Mouse (Mus musculus): ENCODE results near the gene Fam69a.
A peak's percentile ranks its signal among the peaks of the same experiment; 100 is the strongest.
"Not testable (repeated sequence)": the region's sequence is repeated elsewhere in the genome, so short reads cannot be mapped to it uniquely, and the experiment has no call there.

Gene Fam69a

DNA sequence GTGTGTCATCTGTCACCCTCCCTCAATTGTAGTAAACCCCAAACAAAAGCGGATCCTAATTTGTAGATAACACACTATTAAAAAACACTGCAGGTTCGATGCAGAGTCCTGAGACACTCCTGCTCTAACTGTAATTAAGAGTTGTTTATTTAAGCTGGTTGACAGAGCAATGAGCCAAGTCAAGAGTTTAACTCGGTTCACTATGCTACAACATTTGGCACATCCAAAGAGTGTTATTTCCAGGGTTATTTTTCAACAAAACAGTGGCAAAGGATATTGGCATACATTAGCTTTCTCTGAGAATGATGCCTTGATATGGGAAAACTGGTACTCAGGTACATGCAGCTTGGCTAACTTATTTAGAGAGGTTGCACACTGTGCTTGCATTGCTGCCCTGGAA, 4.9 kb downstream of the Fam69a start:
- DNase-seq (ENCODE audit: low read depth, low spot score): no peak

DNA sequence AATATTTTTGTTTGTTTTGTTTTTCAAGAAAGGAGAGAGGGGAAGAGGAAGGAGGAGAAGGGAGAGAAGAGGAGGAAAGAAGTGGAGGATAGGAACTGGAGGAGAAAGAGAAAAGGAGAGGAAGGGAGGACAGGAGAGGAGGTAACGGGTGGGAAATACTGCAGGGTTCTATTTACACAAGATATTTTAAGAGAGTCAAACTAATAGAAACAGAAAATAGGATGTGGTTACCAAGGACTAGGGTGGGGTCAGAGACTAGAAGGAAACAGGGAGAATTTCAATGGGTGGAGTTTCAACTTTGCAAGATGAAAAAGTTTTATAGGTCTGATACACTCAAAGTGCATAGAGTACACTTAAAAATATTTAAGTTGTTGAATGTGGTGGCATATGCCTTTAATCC, 7.0 kb downstream of the Fam69a start:
- DNase-seq (ENCODE audit: low read depth, low spot score): no peak

DNA sequence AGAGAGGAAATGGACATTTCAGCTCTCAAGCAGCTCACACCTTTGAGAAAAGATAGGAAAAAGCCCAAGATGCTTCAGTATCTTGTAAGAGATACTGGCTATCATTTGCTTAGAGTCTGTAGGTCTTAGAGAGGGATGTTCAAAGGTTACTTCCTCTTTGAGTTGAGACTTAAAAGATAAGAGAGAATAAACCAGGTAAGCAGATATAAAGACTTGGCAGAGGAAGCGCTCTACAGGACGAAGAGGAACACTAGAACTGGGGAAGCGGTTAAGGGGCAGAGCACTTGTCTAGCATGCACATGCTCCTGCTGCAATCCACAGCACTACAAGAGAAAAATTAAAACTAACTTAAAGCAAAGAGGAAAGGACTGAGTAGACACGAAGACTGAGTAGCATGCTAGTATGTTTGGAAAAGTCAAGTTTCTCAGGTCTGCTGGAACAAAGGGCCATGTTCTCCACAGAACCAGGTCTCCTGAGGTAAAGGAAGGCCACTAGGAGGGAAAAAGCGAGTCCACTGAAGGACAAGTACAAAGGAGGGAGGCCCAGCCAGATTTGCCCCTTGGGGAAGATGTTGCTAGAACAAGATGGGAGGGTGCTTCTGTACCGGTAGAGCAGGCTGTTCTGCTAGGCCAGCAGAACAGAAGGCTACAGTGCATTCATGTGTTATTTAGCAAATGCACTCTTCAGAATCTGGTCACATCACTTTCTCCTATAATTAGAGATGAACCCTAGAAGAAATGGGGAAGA, 8.4 kb downstream of the Fam69a start:
- no peak for DNase-seq (ENCODE audit: low read depth, low spot score)

DNA sequence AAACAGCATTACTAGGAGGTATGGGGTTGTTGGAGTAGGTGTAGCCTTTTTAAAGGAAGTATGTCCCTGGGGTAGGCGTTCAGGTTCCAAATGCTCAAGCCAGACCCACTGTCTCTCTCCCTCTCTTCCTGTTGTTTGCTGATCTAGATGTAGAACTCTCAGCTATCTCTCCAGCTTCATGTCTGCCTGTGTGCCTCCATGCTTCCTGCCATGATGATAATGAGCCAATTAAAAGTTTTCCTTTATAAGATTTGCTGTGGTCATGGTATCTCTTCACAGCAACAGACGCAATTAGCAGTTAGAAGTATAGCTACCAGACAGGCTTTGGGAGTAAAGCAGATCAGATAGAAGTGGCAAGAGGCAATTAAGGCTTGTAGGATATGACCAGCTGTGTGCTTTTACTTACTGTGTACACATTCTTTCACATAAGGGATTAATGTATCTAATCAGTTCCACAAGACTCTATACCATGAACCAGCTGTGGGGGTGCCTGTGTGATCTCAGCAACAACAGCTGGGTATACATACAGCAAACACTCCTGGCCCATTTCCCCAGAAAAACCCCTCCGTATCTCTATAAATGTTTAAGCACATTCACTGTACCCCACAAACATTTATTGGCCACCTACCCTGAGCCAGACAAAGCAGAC, 9.1 kb downstream of the Fam69a start:
- no peak for DNase-seq (ENCODE audit: low read depth, low spot score)

DNA sequence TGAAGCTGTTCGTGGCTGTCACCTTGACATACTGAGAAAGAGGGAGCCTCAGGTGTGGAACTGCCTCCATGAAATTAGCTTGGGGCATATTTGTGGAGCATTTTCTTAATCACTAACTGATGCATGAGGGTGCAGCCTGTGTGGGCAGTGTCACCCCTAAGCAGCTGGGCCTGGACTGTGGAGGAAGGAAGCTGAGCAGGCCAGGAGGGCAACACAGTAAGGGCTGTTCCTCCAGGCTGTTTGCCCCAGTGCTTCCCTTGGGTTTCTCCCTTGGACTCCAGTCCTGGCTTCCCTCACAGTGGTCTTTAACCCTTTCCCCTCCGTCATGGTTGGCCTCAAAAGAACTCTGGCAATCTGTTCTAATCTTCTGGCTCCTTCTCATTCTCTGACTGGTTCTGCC, 13.6 kb downstream of the Fam69a start:
- DNase-seq (ENCODE audit: low read depth, low spot score): no peak

DNA sequence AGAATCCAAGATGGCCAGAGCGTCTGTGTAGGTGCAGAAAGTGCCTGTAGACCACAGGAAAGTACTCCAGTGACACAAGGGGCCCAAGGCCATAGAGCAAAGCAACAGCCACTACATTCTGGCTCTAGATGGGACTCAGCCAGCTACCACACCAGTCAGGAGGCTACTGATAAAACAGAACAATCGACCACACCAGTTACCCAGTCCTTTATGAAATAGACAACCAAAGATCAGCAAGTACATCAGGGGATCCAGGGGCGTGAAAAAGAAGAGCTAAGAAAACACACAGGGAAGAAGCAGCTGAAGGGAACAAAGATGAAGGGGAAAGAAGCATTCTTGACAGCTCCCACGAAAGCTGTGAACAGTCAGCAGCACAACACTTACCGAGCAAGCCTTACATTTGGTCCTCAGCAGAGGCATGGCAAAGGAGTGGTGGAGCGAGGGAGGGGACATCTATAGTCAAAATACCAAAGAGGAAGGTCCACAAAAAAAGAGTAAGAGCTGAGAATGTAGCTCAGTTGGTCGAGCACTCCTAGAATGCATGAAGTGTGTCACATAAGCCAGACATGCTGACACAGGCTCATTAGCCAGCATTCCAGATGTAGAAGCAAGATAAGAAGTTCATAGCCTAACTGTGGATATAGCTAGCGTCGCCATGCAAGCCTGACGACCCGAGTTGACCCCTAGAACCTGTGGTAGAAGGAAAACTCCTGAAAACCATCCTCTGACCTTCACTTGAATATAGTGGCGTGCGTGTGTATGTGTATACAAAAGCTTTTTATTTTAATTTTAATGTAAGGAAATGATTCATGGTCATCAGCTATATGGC, 14.2 kb downstream of the Fam69a start:
- DNase-seq (ENCODE audit: low read depth, low spot score): no peak

DNA sequence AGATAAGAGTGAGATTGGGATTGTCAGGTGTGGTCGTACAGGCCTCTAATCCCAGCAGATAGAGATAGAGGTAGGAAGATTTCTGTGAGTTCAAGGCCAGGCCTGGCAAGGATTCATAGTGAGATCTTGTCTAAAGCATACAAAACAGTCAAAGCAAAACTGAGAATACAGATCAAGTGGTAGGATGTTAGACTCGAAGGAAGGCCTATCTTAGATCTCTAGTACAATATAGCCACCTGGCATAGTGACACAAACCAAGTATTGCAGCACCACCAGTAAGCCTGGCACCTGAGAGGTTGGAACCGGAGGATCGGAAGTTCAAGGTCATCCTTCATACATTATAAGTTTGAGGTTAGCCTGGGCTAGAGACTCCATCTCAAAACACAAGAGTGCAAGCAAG, 15.8 kb downstream of the Fam69a start:
- DNase-seq (ENCODE audit: low read depth, low spot score): no peak

DNA sequence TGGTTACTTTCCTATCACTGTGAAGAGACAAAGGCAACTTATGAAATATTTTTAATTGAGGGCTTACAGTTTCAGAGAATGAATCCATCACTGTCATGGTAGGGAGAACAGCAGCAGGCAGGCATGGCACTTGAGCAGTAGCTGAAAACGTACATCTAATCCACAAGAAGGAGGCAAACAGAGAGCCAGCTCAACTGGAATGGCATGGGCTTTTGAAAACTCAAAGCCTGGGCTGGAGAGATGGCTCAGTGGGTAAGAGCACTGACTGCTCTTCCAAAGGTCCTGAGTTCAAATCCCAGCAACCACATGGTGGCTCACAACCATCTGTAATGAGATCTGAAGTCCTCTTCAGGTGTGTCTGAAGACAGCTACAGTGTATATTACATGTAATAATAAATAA, 17.1 kb downstream of the Fam69a start:
- not testable (repeated sequence) for DNase-seq (ENCODE audit: low read depth, low spot score)

DNA sequence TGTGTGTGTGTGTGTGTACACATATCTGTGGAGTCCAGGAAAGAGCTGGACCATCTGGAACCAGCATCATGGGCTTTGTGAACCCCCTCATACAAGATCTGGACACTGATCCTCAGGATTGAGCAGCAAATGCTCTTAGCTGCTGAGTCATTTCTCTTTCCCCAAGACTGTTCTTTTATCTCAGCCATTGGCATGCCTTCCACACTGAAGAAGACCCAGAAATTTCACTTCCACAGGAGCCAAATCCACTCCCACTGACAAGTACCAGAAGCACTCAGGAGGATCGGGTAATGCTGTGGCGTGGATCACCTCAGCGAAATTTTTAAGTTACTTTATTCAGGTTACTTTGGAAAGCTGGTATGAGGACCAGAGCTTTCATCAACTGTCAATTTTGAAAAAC, 18.8 kb downstream of the Fam69a start:
- DNase-seq (ENCODE audit: low read depth, low spot score): no peak

DNA sequence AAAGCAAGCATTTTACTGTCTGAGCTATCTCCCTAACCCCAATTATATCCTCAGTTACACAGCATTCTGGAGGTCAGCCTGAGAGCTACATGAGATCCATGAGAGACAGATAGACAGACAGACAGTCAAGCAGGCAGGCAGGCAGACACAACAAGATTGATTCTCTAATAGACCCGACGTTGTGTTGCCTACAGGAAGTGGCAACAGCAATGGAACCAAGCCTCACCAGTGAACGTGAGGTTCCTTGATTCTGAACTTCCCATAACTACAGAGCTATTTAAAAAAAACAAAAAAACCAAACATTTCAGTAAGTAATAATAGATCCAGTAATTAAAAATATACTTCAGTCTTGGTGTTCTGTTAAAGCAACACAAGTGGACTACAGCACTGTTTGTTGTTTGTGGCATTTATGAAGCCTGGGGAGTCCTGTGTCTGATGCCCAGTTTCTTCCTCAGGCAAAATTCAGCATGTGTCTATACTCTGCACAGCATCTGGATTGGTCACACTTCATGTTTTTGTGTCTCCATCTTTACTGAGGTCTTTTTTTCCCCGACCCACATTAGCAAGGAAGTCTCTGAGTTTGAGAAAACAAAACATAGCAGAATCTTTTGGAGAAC, 19.9 kb downstream of the Fam69a start:
- DNase-seq (ENCODE audit: low read depth, low spot score): no peak

DNA sequence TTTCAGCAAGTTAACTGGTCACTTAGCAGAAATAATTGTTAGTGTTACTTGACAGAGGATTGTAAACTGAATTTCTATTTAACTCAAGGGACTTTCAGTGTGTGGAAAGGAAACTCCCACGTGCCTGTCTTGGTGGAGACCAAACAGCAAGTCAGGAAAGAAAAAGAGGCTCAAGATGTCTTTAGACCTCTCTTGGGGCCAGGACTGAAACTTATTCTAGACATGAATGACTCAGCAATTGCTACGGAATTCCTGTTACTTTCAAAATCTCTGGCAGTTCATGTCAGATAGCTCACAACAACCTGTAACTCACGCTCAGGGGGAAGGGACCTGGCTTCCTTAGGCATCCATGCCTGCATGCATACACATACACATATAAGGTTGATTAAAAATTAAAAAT, 20.7 kb downstream of the Fam69a start:
- DNase-seq (ENCODE audit: low read depth, low spot score): no peak

DNA sequence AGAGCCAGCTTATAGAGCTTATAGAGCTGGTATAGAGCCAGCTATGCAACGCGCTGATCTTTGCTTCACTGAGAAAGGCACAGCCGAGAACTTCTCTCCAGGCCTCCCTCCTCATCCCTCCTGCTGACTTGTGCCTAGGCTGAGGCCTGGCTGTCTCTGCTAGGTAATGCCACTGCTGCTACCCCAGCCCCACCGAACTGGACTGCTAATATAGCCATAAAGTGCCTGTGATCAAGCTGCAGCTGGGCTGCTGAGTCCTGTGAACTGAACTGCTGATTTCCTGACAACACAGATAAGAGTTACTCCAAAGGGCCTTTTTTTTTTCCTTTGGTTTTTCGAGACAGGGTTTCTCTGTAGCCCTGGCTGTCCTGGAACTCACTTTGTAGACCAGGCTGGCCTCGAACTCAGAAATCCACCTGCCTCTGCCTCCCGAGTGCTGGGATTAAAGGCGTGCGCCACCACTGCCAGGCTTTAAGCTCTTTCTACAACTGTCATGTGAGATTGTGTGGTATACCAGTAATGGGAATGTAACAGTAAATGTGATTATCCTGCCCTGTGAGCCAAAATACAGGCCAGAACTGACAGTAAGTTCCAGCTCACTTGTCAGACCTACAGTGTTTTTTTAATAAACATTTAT, 21.4 kb downstream of the Fam69a start:
- DNase-seq (ENCODE audit: low read depth, low spot score): no peak

DNA sequence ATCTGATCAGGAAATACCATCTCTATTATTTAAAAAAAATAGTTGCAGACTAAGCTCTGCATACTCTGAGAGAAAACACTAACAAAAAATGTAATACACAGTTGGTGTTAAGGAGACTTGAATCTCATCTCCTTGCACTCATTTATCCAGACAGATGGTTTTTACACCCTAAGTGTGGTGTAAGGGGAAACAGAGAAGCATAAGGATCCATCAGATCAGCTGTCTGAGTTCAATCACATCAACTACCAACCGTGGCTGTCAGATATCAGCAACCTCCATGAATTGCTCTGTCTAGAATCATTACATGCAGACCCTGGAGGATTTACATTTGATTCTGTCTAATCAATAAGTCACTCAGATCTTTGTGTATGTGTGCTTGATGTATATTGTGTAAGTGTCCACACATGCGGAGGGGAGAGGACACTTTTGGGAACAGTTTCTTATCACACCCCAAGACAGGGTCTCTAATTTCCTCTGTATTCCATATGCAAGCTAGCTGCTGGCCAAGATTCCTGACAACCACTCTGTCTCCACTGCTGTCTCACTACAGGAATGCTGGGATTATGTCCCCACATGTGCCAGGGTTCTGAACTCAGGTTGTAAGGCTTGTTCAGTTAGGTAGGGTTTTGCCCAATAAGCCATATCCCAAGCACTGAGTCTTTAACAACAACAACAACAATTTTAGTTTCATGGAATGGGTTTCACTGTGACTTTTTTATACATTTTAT, 22.7 kb downstream of the Fam69a start:
- no peak for DNase-seq (ENCODE audit: low read depth, low spot score)

DNA sequence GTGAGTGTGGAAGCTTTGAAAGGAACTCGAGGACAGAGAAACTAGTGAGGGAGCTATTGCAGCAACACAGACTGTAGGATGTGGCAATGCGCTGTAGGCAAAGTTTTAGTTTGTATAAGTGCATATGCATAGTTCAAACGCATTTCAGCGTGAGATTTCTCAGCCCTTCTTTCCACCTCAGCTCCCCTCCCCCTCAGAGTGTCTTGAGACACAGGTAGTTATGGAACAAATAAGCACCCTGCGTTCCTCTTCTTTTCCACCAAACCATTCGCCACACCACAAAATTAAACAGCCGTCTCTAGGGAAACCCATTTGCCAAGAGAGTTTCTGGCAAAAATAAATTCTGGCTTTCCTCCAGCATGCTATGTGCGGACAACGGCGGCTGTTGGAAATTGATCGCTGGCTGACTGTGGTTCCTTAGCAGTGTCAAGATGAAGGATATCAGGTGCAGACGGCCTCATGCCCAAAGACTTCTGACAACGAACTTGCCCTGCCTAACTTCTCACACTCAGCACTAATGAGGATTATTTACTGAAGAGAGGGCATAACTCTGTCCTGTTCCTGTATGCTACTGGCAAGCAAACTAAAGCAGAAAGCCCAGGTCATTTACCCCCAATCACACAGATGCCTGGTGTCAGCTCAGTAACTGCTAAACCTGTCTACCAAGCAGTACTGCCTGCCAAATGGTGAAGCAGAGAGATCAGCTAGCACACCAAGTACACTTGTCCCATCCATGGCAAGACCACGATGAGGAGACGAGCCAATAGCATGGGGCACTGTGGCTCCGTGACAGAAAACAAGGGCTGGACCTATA, 25.2 kb downstream of the Fam69a start:
- no peak for DNase-seq (ENCODE audit: low read depth, low spot score)

DNA sequence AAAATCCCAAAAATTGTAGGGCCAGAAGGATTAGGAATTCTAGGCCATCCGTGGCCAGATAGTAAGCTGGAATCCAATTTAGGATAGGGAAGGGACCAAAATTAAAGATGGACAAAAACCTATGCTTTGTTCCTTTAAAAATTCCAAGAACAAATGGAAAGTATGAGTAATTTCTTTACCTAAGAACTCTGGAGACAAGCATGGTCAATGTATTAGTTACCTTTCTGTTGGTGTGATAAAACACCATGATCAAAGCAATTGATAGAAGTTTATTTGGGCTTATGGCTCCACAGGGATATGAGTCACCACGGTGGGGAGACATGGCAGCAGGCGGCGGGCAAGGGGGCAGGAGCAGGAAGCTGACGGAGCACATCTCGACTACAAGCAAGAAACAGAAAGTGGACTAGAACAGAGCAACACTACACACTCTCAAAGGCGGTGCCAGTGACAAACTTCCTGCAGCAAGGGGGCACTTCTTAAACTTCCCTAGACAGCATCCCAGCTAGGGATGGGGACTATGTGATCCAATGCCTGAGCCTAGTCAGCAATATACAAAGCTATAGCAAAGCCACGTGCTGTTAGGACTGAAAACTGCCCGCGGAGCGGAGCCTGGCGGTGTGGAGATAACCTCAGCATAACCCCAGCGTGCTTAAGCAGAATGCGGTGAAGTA, 26.2 kb downstream of the Fam69a start:
- peak; percentile 13 for DNase-seq (ENCODE audit: low read depth, low spot score)

DNA sequence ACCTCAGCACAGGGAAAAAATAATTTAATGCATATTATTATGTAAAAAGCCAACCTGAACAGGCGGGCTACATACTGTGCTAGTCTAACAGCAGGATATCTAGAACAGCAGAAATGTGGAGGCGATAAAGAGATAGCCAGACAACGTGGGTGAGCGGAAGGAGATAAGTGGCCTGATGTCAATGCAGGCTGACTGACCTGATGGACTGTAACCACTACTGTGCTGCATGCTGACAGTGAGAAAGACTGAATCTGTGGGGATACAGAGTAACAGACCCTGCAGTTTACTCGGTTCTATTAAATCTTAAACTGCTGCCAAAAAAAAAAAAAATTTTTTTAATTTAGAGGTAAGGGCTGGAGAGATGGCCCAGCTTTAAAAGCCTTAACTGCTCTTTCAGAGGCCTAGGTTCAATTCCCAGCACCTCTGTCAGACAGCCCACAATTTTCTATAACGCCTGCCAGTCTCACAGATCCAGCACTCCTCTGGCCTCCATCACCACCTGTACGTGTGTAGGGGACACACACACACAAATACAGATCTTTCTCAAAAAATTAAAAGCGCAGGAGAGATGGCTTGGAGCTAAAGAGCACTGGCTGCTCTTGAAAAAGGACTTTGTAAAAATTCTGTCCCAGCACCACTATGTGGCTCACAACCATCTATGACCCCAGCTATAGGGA, 27.1 kb downstream of the Fam69a start:
- no peak for DNase-seq (ENCODE audit: low read depth, low spot score)

DNA sequence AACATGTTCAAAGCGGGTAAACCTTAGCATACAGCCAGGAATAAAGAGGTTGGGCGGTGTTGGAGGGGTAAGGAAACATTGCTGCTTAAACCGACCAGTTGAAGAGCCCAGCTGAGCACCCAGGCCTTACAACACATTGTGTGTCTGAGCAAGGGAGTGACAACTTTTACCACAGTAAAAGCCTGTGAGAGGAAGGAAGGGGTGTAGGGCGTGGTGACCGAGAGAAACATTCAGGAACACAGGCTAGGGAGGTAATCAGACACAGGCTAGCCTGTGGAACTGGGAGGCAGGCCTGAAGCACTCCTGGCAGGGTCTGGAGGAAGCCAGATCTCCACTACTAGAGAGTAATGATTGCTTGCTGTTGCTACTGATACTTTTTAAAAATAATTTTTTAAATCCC, 36.2 kb downstream of the Fam69a start:
- DNase-seq (ENCODE audit: low read depth, low spot score): no peak

DNA sequence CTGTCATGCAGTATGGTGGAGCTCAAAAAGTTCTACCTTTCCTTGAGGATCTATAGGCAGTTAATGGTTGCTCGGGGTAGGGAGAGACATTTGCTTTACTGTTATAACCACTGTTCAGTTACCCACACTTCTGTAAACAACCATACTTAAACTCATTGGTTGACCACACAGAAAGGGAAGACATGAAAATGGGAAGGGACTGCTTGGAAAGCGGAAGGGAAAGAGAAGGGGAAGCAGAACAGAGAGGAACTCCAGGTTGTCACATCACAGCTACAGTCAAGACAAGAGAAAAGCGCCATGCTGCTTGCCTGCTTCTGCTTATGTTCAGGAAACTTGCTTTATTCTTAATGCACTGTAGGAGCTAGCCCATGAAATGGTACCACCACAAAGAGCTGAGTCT, 37.3 kb downstream of the Fam69a start:
- no peak for DNase-seq (ENCODE audit: low read depth, low spot score)

DNA sequence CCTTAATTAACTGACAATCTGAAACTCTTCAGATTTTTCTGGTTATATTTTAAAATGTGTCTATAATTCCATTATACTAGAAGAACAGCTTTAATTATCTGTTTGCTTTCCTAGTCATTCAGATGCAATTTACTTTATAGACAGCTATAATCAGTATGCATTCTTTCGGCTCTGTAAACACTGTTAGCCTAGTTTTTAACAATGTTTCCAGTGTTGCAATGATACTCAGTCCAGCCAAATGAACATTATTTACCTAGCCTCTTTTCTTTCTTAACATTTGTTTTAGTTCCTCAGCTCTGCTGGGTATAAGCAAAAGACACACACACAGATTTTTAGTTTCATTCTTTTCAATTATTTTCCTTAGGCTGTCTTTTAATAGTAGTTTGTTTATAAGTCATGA, 38.0 kb downstream of the Fam69a start:
- no peak for DNase-seq (ENCODE audit: low read depth, low spot score)

Data from WW6 (cell line).